Mouse (Mus musculus) neutrophil, adult 5-6 weeks (primary cell): ENCODE measurements at regions not wholly inside any gene's neighbourhood (a gene's known extent, or its start where the extent isn't known, plus 50 kb on each side); places are given as distances from the start of the nearest gene placed in this dataset.

Source experiments
- ATAC-seq: fragments of 151-379, 151-347 bp; 2 replicates; pipeline ENCODE4 v1.8.0; 2017; ENCODE audit warnings: mild to moderate bottlenecking, moderate TSS enrichment; ENCODE audit not compliant: insufficient number of reproducible peaks, poor library complexity, low FRiP score, severe bottlenecking; ENCODE audit errors: extremely low read depth

GRCm38 (mm10) chr13:52452291-52452690 lies 78.8 kb downstream of the Diras2 start:
- no peak for ATAC-seq
